In genomic region chr7:3332619-3333521, GRCm38 (mm10) we compare ENCODE assay signal across 8 mouse cellular contexts. TPM values are rescaled to one million over a fixed set of nuclear protein-coding genes. Genes with fewer than 3 reads are reported as not detected.
A peak's percentile ranks its signal among the peaks of the same experiment; 100 is the strongest.
DNase-seq lines count a peak whose midpoint lies in the region; ATAC-seq lines count a peak whose summit lies in the region.

Gene Cacng7, plus strand, starts transcription at chr7:3332955.

- H3K4me1 ChIP-seq in embryonic facial prominence, embryonic 10.5 days = peaks cover 37% of the 10 kb centered on the region
- H3K4me1 ChIP-seq in heart, embryonic 12.5 days (replicated peaks) = peaks cover 12% of the 10 kb centered on the region; the same call in 1 of the 2 replicates
- peaks cover 6% of the 10 kb centered on the region; the same call in 1 of the 2 replicates for H3K4me1 ChIP-seq in stomach, embryonic 15.5 days

- peak within 1 kb of the TSS; percentile 72 for H3K4me3 ChIP-seq in embryonic facial prominence, embryonic 10.5 days
- H3K4me3 ChIP-seq in heart, embryonic 12.5 days = peak within 1 kb of the TSS; percentile 66
- peak within 1 kb of the TSS; percentile 56 for H3K4me3 ChIP-seq in stomach, embryonic 15.5 days (replicated peaks)

- H3K4me2 ChIP-seq in heart, embryonic 12.5 days = peak within 1 kb of the TSS; percentile 83
- peak within 1 kb of the TSS; percentile 55 for H3K4me2 ChIP-seq in stomach, embryonic 15.5 days

- peaks cover 3% of the 10 kb centered on the region; the same call in 1 of the 2 replicates for H3K9me3 ChIP-seq in embryonic facial prominence, embryonic 10.5 days
- no peaks in the 10 kb centered on the region for H3K9me3 ChIP-seq in heart, embryonic 12.5 days (replicated peaks)
- no peaks in the 10 kb centered on the region for H3K9me3 ChIP-seq in stomach, embryonic 15.5 days

- DNase-seq in urinary bladder, adult 2 months (ENCODE audit: low spot score) = no peak
- no peak for DNase-seq in urinary bladder, postnatal 10 days (ENCODE audit: low spot score)
- DNase-seq in embryonic facial prominence, embryonic 10.5 days (ENCODE audit: low spot score) = peak; percentile 88
- peak; percentile 48 to 62 for DNase-seq in layer of hippocampus, postnatal 10 days (ENCODE audit: low spot score in 2 of 2)
- peak; percentile 78 for DNase-seq in mesoderm, embryonic 11.5 days (ENCODE audit: low read depth, low spot score)
- no peak for DNase-seq in T-cell, adult 2 months (ENCODE audit: low spot score)

- under 1% methylated on average over 65 of the region's 65 CpGs for WGBS in embryonic facial prominence, embryonic 10.5 days
- 1% methylated on average over 65 of the region's 65 CpGs for WGBS in heart, embryonic 12.5 days
- 1% methylated on average over 65 of the region's 65 CpGs for WGBS in stomach, embryonic 15.5 days

- H3K9ac ChIP-seq in heart, embryonic 12.5 days = peak within 1 kb of the TSS; percentile 62
- peak within 1 kb of the TSS; percentile 34; the same call in 1 of the 2 replicates for H3K9ac ChIP-seq in stomach, embryonic 15.5 days

- peak within 1 kb of the TSS; percentile 92 for H3K27ac ChIP-seq in embryonic facial prominence, embryonic 10.5 days (replicated peaks)
- no peak within 1 kb of the TSS for H3K27ac ChIP-seq in heart, embryonic 12.5 days (ENCODE audit: poor library complexity, severe bottlenecking)
- H3K27ac ChIP-seq in stomach, embryonic 15.5 days = peak within 1 kb of the TSS; percentile 80

- H3K27me3 ChIP-seq in embryonic facial prominence, embryonic 10.5 days (replicated peaks; ENCODE audit: low read depth, poor library complexity, severe bottlenecking) = peaks cover 22% of the 10 kb centered on the region
- H3K27me3 ChIP-seq in heart, embryonic 12.5 days (replicated peaks) = peaks cover 62% of the 10 kb centered on the region
- 0 out of 2 replicates have a peak, but pooled peaks cover 4% of the 10 kb centered on the region for H3K27me3 ChIP-seq in stomach, embryonic 15.5 days (replicated peaks)

- ATAC-seq in heart, embryonic 12.5 days (ENCODE audit: insufficient number of reproducible peaks, low FRiP score) = no peak
- peak; percentile 57 for ATAC-seq in stomach, embryonic 15.5 days (ENCODE audit: insufficient read depth, low FRiP score, low read depth)

- peaks cover 14% of the 10 kb centered on the region for H3K36me3 ChIP-seq in embryonic facial prominence, embryonic 10.5 days (replicated peaks)
- H3K36me3 ChIP-seq in heart, embryonic 12.5 days = no peaks in the 10 kb centered on the region
- H3K36me3 ChIP-seq in stomach, embryonic 15.5 days = no peaks in the 10 kb centered on the region

RNA-seq across cellular contexts. Expression of gene Cacng7, which starts in this region (rescaled TPM):
- polyA plus RNA-seq in urinary bladder, adult 2 months (2012; rRNA removed) = 11.8 and 21.5 TPM in 2 replicates
- 1.2 and 1.9 TPM in 2 replicates for polyA plus RNA-seq in embryonic facial prominence, embryonic 10.5 days (2016; fragmentation: Nextera tagmentation; extraction: Ambion mirVana)
- polyA plus RNA-seq in heart, embryonic 12.5 days (2016; fragmentation: Nextera tagmentation; extraction: Ambion mirVana) = 0.17 and 0.32 TPM in 2 replicates
- 100 to 1,000 TPM; 114 to 119 TPM for total RNA-seq in layer of hippocampus, postnatal 10 days (2021)
- 2.5 and 2.6 TPM in 2 replicates for polyA plus RNA-seq in stomach, embryonic 15.5 days (2015; fragmentation: Nextera tagmentation; extraction: Ambion mirVana)

Comparison
In these comparisons a context has a peak if more than half of its experiments do, and no peak if none do; other contexts are left out.
1. DNase-seq: peak in embryonic facial prominence, embryonic 10.5 days (single experiment), layer of hippocampus, postnatal 10 days (2 of 2) and mesoderm, embryonic 11.5 days (single experiment); none in urinary bladder, adult 2 months (single experiment), urinary bladder, postnatal 10 days (single experiment) and T-cell, adult 2 months (single experiment).
2. Peak in every context shown above with its lines, with median percentiles within 50 percentile points of each other: H3K4me3 ChIP-seq.